Mouse (Mus musculus) spleen, postnatal 36 days (tissue): ENCODE data around the gene Alox5ap.

Experiments used
- DNase-seq, 2 experiments: peaks; one replicate each; pipeline ENCODE4 v3.0.0; 2022; ENCODE audit warnings: low spot score in 2 of 2, mixed read lengths in 1 of 2

Gene Alox5ap

GRCm38 (mm10) chr5:149264405-149264804 is at the start of gene Alox5ap:
Gene Alox5ap (plus strand): TSS chr5:149264767.
- no peak for DNase-seq

DNA sequence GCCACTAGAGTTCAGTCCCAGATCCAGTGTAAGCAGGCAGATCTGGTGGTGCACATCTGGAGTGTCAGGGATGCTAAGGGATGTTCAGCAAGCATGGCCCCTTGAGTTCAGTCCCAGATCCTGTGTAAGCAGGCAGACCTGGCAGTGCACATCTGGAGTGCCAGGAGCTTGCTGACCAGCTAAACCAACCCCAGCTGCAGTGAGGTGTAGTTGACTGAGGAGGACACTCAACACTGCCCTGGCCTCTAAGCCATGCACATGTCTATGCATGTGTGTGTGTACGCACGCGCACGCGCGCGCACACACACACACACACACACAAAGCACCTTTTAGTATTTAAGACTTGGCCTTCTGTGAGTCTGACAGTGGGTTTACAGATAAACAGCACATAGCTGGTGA is 49.0 kb upstream of the Alox5ap start:
- DNase-seq, result no peak

DNA sequence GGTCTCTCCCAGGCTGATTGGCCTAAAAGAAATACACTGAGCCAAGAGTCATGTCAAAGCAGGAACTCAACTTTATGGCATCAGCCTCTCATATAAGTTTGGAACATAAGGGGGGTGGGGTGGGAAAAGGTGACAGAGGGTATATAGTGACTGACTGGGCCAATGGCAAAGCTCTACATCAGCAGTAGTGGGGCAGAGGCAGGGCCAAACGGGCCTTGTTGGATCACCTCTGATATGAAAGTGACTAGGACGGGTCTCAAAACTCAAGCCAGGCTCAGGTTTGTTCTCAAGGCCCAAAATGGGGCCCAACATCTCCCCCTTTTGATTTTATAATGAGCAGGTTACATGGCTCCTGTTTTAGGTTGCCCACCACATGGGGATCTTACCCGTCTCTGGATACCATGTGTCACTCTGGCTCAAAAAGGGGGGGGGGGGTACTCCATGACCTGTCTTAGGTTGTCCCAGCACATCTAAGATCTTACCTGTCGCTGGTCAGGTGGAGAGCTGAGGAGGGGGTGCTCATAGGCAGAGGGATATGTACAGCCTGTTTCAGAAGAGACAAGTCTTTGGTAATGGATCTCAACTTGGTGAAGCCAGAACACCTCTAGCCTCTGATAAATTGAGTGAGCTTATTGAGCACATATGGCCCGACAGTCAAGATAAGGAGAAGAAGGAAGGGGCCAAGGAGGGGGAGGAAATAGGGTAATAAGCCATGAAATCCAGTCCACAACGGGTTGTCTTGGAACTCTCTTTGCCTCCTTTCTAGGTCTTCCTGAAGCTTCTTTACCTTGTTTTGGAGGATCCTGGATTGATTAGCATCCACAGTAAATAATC is 46.8 kb upstream of the Alox5ap start:
- DNase-seq, result no peak

GRCm38 (mm10) chr5:149219493-149219892 is 45.1 kb upstream of the Alox5ap start:
- DNase-seq, result no peak

- DNase-seq, result no peak
These were observed 43.2 kb upstream of the Alox5ap start for GRCm38 (mm10) chr5:149221355-149221754.

- DNase-seq, result peak; percentile 37 to 40
These were observed 39.9 kb upstream of the Alox5ap start for GRCm38 (mm10) chr5:149224666-149225065.

- DNase-seq, result peak; percentile 96 to 97
These were observed 35.6 kb upstream of the Alox5ap start for GRCm38 (mm10) chr5:149228700-149229618.

DNA sequence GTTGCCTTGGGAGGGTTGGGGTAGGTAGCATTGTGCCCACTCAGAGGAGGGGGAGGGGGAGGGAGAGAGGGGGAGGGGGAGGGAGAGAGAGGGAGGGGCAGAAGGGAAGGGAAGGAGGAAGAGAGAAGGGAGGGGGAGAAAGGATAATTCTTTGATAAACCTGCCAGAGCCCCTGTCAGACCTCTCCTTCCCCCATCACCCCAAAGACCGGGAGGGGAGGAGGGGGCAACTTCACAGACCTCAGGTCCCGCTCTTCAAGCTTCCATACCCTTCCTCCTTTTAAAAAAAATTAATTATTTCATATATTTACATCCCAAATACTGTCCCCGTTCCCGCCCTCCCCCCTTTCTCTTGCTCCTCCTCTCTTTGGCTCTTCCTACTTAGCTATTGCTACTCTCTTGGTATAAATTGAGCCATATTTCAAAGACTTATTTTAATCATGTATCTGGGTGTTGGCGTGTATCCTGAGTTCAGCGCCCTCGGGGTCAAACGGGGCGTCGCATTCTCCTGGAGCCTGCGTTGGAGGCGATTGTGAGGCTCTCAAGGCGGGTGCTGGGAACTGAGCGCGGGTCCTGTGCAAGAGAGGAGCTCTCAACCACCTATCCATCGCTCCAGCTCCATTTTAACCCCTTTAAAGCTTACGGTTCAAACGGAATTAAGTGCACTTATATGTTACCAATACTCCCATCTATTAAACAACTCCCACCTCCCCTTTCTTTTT is 34.8 kb upstream of the Alox5ap start:
- no peak for DNase-seq

- DNase-seq, result peak; percentile 56 to 59
These were observed 29.6 kb upstream of the Alox5ap start for GRCm38 (mm10) chr5:149235002-149235401.

GRCm38 (mm10) chr5:149237221-149237950 is 27.2 kb upstream of the Alox5ap start:
- no peak for DNase-seq

GRCm38 (mm10) chr5:149242467-149242866 is 22.1 kb upstream of the Alox5ap start:
- DNase-seq, result no peak

GRCm38 (mm10) chr5:149243053-149243452 is 21.5 kb upstream of the Alox5ap start:
- no peak for DNase-seq

GRCm38 (mm10) chr5:149245391-149245964 is 19.1 kb upstream of the Alox5ap start:
- DNase-seq, result no peak

DNA sequence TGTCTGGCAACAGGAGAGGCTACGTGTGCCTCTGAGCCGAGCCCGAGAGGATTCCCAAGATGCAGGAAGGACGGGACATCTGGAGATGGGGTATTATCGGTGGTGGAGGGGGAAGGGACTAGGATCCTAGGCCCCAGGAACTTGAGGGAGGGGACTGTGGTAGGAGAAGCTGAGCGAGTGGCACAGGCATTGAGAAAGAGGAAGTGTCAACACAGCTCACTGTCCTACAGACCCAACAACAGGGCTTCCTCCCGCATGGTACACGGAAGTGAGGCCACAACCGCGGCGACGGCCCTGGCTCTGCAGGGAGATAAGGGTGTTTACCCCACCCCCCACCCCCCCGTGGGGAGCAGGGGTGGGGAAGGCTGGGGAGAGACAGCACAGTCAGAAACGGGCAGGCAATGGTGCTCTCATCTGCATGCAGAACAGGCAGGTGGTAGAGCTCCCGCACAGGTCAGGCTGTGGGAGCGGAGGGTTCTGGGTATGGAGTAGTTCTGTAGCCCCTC is 18.5 kb upstream of the Alox5ap start:
- DNase-seq, result peak; percentile 91 to 92

DNA sequence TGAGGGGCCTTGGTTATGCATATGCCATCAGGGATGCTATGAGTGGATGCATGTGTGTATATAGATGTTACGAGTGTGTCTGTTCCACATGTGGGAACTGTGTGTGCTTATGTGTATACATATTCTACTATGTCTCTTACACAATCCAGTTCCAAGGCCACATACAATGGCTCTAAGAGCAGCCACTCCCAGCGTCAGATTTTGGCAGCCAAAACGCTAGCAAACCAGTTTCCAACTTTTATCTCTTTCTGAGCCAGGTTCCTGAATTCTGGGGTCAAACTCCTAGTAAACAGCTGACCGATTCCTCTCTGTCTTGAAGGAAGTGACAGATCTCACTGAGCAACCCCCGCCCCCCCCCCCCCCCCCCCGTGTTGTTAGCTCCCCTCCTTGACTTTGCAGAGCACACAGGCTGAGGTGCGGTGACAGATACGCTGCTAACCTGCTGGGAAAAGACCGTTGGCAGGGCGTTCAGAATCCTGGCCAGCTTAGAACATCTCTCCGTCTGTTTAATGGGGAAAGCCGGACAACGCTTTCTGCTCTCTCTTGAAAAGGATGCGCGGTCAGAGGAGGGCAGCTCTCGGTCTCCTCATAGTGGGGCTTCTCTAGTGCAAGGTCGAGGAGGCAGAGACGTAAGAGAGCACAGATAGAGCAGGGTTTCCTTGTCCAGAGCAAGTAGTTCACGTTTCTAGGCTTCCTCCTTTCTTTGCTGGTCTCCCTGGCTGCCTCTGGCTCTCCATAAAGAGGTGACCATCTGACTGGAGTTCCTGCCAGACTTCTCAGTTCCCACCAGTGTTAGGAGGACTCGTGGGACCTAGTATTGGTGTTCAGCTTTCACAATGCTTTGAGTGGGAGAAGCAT is 17.3 kb upstream of the Alox5ap start:
- no peak for DNase-seq

DNA sequence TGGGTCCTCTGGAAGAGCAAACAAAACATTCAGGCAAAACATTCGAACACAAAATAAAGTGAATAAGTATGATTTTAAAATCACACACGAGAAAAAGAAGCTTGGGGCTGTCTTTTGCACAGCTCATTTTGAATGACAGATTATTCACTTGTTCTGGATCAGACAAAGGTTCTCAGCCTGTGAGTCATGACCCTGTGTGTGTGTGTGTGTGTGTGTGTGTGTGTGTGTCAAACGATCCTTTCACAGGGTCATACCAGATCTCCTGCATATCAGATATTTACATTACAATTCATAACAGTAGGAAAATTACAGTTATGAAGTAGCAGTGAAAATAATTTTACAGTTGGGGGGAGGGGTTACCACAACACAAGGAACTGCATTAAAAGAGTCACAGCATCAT is 12.3 kb upstream of the Alox5ap start:
- no peak for DNase-seq

DNA sequence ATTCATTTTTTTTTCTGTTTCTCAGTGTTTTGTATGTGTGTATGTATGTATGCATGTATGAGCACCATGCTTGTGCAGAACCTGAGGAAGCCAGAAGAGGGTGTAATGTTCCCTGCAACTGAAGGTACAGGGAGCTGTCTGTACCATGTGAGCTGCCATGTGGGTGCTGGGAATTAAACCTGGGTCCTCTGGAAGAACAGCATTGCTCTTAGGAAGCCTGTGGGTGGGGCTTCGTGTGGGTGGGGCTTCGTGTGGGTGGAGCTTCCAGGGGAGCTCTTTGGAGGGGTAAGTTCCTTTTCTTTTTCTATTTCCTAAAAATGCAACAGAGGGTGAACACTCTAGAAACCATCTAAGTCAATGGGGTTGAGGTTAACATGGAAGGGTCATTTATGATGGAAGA is 11.1 kb upstream of the Alox5ap start:
- no peak for DNase-seq

- DNase-seq, result no peak
These were observed 9.0 kb upstream of the Alox5ap start for GRCm38 (mm10) chr5:149255522-149255921.

DNA sequence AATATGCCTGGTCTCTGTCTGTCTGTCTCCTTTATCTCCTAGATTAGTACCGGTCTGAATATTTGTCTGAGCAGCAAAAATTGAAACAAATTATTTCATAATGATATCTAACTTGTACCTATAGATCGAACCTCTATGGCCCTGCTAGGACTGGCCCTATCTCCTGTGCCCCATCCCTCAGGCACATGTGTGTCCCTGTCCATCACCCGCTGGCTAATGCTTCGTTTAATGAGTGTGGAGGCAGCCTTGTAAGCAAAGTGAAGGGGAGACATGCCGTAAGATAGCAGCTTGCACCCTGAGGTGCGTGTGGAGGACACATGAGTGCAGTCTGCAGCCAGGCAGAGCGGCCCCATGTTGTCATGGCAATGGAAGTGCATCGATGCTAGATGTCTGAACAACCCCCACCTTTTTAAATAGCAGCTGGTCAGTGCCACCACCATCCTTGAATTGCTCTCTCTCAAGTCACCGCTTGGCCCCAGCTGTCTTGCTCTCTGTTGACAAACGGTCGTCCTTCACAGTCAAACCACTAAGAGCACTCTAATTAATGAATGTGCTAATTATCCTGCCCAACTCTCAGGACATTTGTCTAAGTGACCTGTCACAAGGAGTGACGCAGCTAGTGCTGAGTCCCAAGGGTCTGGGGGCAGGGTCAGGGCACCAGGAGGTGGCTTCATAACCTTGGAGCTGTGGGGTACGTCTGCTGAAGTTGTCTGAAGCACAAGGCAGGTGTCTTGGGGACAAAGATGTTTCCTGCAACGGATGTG is 6.9 kb upstream of the Alox5ap start:
- no peak for DNase-seq
